Comparison of ENCODE assay signal across 11 mouse cellular contexts in the genomic region with DNA sequence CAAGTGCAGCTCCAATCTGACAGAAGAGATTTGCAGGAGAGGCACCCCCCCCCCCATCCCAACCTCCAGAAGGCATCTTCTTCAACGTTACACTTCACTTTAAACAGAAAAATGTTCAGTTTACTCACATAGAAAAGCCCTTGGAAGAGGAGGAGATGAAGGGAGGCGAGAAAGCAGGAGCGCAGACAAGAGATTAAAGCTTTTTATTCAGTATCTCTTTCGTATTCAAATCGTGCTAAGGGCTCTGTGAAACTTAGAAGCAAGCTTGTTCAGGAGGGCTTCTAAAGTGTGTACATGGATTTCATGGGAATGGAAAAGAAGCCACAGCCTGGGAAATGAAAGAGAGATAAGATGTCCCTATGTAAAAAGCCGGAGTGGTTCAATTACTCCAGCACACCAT.
DNase-seq lines count a peak whose midpoint lies in the region; ATAC-seq and TF ChIP-seq lines count a peak whose summit lies in the region.
"Had no signal": no experiment of that assay in that cellular context is flagged by ENCODE, and none has a peak within 500 bp of the region (broad histone marks: within the 10 kb centered on the region; RNA-seq: fewer than 3 reads in every experiment).

No protein-coding gene starts in this region.

- H3K9me3 ChIP-seq in heart, embryonic 11.5 days (replicated peaks; ENCODE audit: control insufficient read depth, low read length) = no peaks in the 10 kb centered on the region
- no peaks in the 10 kb centered on the region for H3K9me3 ChIP-seq in ES-E14 (ENCODE audit: control insufficient read depth, insufficient read depth, low read depth, low read length)
- no peaks in the 10 kb centered on the region for H3K9me3 ChIP-seq in forebrain, embryonic 14.5 days (replicated peaks; ENCODE audit: control insufficient read depth, low read length)
- H3K9me3 ChIP-seq in limb, embryonic 14.5 days (ENCODE audit: control insufficient read depth, low read length) = no peaks in the 10 kb centered on the region

- no peak for DNase-seq in heart, adult 2 months
- DNase-seq in ES-E14 (ENCODE audit: low read depth, low spot score) = no peak
- peak; percentile 54 for DNase-seq in forebrain, embryonic 14.5 days (ENCODE audit: low spot score)
- no peak for DNase-seq in limb, embryonic 14.5 days (ENCODE audit: low spot score)
- DNase-seq in thymus, postnatal 36 days = no peak
- DNase-seq in lung, postnatal 4 days = no peak
- no peak for DNase-seq in retina, postnatal 1 day
- DNase-seq: adrenal gland, postnatal 36 days; cerebellum, postnatal 25 days; lung, postnatal 14 days had no signal

- H3K9ac ChIP-seq in heart, embryonic 11.5 days (ENCODE audit: low read depth, low read length) = no peak overlapping the region
- no peak overlapping the region for H3K9ac ChIP-seq in heart, adult 2 months (ENCODE audit: low read depth, low read length)
- no peak overlapping the region for H3K9ac ChIP-seq in ES-E14 (ENCODE audit: insufficient read depth, low read depth, low read length, poor library complexity, severe bottlenecking)
- H3K9ac ChIP-seq in forebrain, embryonic 14.5 days (ENCODE audit: low read length) = peak overlapping the region; percentile 21; the same call in 1 of the 2 replicates
- no peak overlapping the region for H3K9ac ChIP-seq in limb, embryonic 14.5 days (ENCODE audit: low read depth, low read length, severe bottlenecking)

- peaks cover 2% of the 10 kb centered on the region; the same call in 1 of the 2 replicates for H3K4me1 ChIP-seq in heart, embryonic 11.5 days (ENCODE audit: control insufficient read depth, insufficient read depth, low read length)
- H3K4me1 ChIP-seq in heart, adult 2 months (ENCODE audit: control insufficient read depth, insufficient read depth, low read length) = no peaks in the 10 kb centered on the region
- no peaks in the 10 kb centered on the region for H3K4me1 ChIP-seq in ES-E14 (ENCODE audit: control insufficient read depth in 2 of 2, insufficient read depth in 2 of 2, low read length in 2 of 2, poor library complexity in 1 of 2)
- peaks cover 29% of the 10 kb centered on the region for H3K4me1 ChIP-seq in forebrain, embryonic 14.5 days (ENCODE audit: control insufficient read depth, insufficient read depth, low read length)
- peaks cover 4% of the 10 kb centered on the region; the same call in 1 of the 2 replicates for H3K4me1 ChIP-seq in limb, embryonic 14.5 days (ENCODE audit: control insufficient read depth, insufficient read depth, low read length)

- in situ Hi-C loops in ES-E14 (cut with MboI; ENCODE audit: low sequenced_read_pairs in 2 of 2, unreplicated experiment in 2 of 2) = no loop called here

- peak overlapping the region; percentile 25; the same call in 1 of the 2 replicates for H3K4me3 ChIP-seq in heart, embryonic 11.5 days (ENCODE audit: low read depth, low read length)
- H3K4me3 ChIP-seq in heart, adult 2 months = no peak overlapping the region
- H3K4me3 ChIP-seq in ES-E14 (ENCODE audit: insufficient read depth in 1 of 2, low read depth in 1 of 2, low read length in 2 of 2, poor library complexity in 1 of 2, severe bottlenecking in 1 of 2) = no peak overlapping the region
- peak overlapping the region; percentile 9; the same call in 1 of the 2 replicates for H3K4me3 ChIP-seq in forebrain, embryonic 14.5 days (ENCODE audit: low read depth, low read length)
- no peak overlapping the region; the same call in 1 of the 2 replicates for H3K4me3 ChIP-seq in limb, embryonic 14.5 days (replicated peaks; ENCODE audit: low read length)

- no peak overlapping the region for H3K27ac ChIP-seq in heart, embryonic 11.5 days (ENCODE audit: low read depth, low read length)
- no peak overlapping the region for H3K27ac ChIP-seq in heart, adult 2 months
- no peak overlapping the region for H3K27ac ChIP-seq in ES-E14 (ENCODE audit: insufficient read depth, low read depth, low read length, poor library complexity, severe bottlenecking)
- peak overlapping the region; percentile 86 for H3K27ac ChIP-seq in forebrain, embryonic 14.5 days (ENCODE audit: low read depth, low read length)
- no peak overlapping the region for H3K27ac ChIP-seq in limb, embryonic 14.5 days (replicated peaks; ENCODE audit: low read depth, low read length)

- intact Hi-C loops in heart, adult 2 months (cut with DNase I) = no loop called here

- no peaks in the 10 kb centered on the region for H3K36me3 ChIP-seq in heart, embryonic 11.5 days (ENCODE audit: control insufficient read depth, insufficient read depth, low read length)
- H3K36me3 ChIP-seq in heart, adult 2 months (ENCODE audit: control insufficient read depth, insufficient read depth, low read length) = no peaks in the 10 kb centered on the region
- H3K36me3 ChIP-seq in ES-E14 (ENCODE audit: control insufficient read depth, insufficient read depth, low read length, poor library complexity, severe bottlenecking) = no peaks in the 10 kb centered on the region
- H3K36me3 ChIP-seq in forebrain, embryonic 14.5 days (ENCODE audit: control insufficient read depth, insufficient read depth, low read length) = no peaks in the 10 kb centered on the region
- H3K36me3 ChIP-seq in limb, embryonic 14.5 days (ENCODE audit: control insufficient read depth, insufficient read depth, low read length) = no peaks in the 10 kb centered on the region

- no peaks in the 10 kb centered on the region for H3K27me3 ChIP-seq in heart, embryonic 11.5 days (ENCODE audit: control insufficient read depth, insufficient read depth, low read length)
- peaks cover 2% of the 10 kb centered on the region; the same call in 1 of the 2 replicates for H3K27me3 ChIP-seq in heart, adult 2 months (ENCODE audit: control insufficient read depth, insufficient read depth, low read length)
- no peaks in the 10 kb centered on the region for H3K27me3 ChIP-seq in forebrain, embryonic 14.5 days (replicated peaks; ENCODE audit: control insufficient read depth, insufficient read depth, low read length)
- no peaks in the 10 kb centered on the region for H3K27me3 ChIP-seq in limb, embryonic 14.5 days (ENCODE audit: control insufficient read depth, insufficient read depth, low read length)

- TF ChIP-seq POLR2A in heart, adult 2 months (IDR thresholded peaks at IDR 0.05; ENCODE audit: insufficient read depth, low read depth, low read length) = no peak
- no peak for TF ChIP-seq POLR2A in limb, embryonic 14.5 days (IDR thresholded peaks at IDR 0.05; ENCODE audit: borderline replicate concordance, extremely low read depth, insufficient read depth, insufficient read length)

- H3K79me2 ChIP-seq in heart, adult 2 months (replicated peaks; ENCODE audit: control insufficient read depth, insufficient read depth, low read length) = no peaks in the 10 kb centered on the region

- WGBS in heart, embryonic 11.5 days (ENCODE audit: insufficient replicate concordance) = 20% methylated on average over 6 of the region's 6 CpGs
- 49% methylated on average over 6 of the region's 6 CpGs for WGBS in heart, adult 2 months
- WGBS in forebrain, embryonic 14.5 days = 2% methylated on average over 6 of the region's 6 CpGs
- 20% methylated on average over 6 of the region's 6 CpGs for WGBS in limb, embryonic 14.5 days

- no peak for TF ChIP-seq CTCF in heart, adult 2 months (IDR thresholded peaks at IDR 0.05)

- no peak for TF ChIP-seq EP300 in heart, adult 2 months (IDR thresholded peaks at IDR 0.05; ENCODE audit: insufficient read depth, low read depth, low read length)

- peak overlapping the region; percentile 68 for H3K4me2 ChIP-seq in heart, embryonic 11.5 days
- peak overlapping the region; percentile 47 for H3K4me2 ChIP-seq in forebrain, embryonic 14.5 days (ENCODE audit: low read length)
- H3K4me2 ChIP-seq in limb, embryonic 14.5 days (replicated peaks; ENCODE audit: low read depth, low read length, severe bottlenecking) = peak overlapping the region; percentile 36

- no peak for ATAC-seq in heart, embryonic 11.5 days (replicated peaks; ENCODE audit: insufficient number of reproducible peaks, low FRiP score, low TSS enrichment)
- ATAC-seq in forebrain, embryonic 14.5 days = no peak
- no peak for ATAC-seq in limb, embryonic 14.5 days (ENCODE audit: low FRiP score, low read depth)

TF ChIP-seq in ES-E14, 5 proteins besides CTCF, POLR2A, EP300 and RAD21:
- TF ChIP-seq ZC3H11A (IDR thresholded peaks at IDR 0.05; ENCODE audit: borderline replicate concordance, low read depth, low read length) = no peak
- 0 out of 2 replicates have a peak, but pooled peaks have one; percentile 6 for TF ChIP-seq ZNF384 (IDR thresholded peaks at IDR 0.05; ENCODE audit: low read depth, low read length)

Comparison
In these comparisons a context has a peak if more than half of its experiments do, and no peak if none do; other contexts are left out.
1. H3K4me3 ChIP-seq: peak in heart, embryonic 11.5 days (single experiment) and forebrain, embryonic 14.5 days (single experiment); none in heart, adult 2 months (single experiment), ES-E14 (0 of 2) and limb, embryonic 14.5 days (single experiment).
2. Peak in every context shown above with its lines, with median percentiles within 50 percentile points of each other: H3K4me2 ChIP-seq.